Mouse (Mus musculus) stomach, adult 2 months (tissue): ENCODE data around the gene Pabpn1. TPM values are rescaled to one million over a fixed set of nuclear protein-coding genes. Genes with fewer than 3 reads are reported as not detected.

Experiments used
- polyA plus RNA-seq: library from polyadenylated mRNA; depleted of rRNA; stranded (reverse); fragments of >200 nt; gene quantifications from 2 replicates; pipeline ENCODE4 v1.2.3, GENCODE M21; 2012; rRNA removed

Pabpn1 gene
- polyA plus RNA-seq, result 19.9 and 24.8 TPM in 2 replicates

DNA sequence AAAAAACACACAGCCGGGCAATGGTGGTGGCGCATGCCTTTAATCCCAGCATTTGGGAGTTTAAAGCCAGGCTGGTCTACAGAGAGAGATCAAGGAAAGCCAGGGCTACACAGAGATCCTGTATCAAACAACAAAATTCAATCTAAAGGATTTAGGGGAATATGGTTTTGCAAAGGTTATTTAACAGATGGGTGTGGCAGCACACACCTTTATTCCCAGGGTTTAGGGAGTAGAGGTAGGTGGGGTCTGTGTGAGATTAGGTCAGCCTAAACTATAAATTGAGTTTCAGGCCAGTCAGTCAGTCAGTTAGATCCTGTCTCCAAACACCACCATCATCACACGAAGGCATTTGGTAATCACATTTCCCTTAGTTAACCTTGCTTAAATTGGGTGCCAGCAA is at the start of gene Pabpn1:
Pabpn1 (plus strand) TSS at position 301 of the 400 bp plus-strand sequence.

DNA sequence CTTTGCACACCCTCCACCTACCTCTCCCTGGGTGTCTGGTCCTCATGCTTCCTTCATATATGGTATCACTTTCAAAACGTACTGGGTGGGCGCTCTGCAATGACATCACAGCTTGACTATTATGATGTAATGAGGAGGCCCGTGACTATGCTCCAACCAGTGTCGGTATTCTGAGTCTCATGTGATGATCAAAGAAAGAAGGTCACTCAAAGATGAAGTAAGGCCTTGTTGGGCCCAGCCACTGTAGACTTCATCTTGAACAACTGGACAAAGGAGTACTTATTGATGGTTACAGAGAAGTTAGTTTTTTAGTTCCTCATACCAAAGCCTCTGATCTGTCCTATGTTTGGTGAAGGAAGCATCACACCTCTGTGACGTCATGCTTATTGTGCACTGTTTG is 21.4 kb upstream of the Pabpn1 start, which contains the start of gene Homez:
Homez (minus strand) TSS at position 101 of the 400 bp plus-strand sequence.

DNA sequence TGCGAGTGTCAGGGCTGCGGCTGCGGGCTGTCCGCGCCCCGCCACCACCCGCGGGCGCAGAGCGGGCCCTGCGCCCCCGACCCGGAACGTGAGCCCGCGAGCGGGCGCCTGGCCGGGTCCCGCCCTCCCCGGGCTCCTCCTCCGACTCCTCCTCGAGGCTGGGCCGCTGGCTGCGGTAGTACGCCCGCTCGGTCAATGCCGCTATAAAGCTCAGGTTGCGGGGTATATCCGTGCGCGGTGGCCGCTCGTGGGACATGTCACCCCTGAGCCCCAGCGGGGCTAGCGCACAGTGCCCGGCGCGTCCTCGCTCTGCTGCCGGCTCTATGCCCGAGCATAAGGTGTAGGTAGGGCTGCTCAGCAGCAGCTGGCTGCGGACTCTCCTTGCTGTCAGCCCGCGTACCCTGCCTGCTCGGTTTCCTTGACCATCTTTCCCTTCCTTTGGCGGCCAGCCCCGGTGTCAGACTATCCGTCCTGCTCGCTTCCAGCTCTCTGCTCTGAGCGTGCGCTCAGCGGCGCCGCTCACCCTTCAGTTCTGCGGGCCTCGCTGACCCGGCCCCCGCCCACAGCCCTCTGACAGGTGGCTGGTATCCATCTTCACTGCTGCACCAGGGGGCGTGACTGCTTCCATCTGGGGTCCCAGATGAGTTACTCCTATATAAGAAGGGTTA is 15.1 kb upstream of the Pabpn1 start, which contains the start of gene Ppp1r3e:
Ppp1r3e (minus strand) TSS at position 503 of the 668 bp plus-strand sequence.

DNA sequence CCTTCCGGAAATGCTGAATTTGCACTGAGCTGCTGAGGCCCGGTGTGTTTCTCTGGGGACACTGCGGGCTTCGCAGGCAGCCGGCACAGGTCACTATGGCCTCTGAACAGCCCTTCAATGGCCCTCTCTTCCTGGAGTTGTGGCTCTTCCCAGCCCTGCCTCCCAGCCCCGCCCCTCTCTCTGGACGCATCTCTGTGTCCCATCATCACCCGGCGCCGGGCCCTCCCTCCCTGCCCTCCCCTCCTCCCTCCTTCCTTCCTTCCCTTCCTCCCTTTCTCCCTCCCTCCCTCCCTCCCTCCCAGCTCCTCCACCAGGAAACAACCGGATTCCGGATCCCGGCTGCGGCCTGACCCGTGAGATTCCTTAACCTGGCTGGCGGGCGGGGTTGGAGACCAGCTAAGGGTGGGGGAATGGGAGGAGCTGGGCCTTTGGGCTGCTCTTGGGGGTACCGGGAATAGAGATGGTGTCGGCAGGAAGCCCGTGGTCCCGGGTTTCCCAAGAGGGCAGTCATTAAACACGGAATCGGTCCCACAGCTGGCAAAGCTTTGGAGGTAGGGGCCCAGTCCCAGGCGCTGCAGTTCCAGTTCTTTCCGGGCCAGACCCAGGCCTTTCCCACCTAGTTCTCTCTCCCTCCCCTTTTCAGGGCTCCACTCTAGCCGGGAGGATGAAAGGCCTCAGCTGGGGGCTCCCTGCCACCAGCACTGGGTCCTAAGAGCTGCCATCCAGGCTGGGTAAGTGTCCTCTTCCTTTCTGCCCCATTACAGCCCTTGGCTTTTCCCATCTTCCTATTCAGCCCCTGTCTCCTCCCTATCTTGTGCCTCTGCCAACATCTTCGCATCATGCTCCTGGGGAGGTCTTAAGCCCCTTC is 8.9 kb upstream of the Pabpn1 start, which contains the start of the genes Bcl2l2 and Gm20521:
Bcl2l2 (plus strand) TSS at position 224 of the 868 bp plus-strand sequence.
Gm20521 (plus strand) TSS at position 288 of the 868 bp plus-strand sequence.

DNA sequence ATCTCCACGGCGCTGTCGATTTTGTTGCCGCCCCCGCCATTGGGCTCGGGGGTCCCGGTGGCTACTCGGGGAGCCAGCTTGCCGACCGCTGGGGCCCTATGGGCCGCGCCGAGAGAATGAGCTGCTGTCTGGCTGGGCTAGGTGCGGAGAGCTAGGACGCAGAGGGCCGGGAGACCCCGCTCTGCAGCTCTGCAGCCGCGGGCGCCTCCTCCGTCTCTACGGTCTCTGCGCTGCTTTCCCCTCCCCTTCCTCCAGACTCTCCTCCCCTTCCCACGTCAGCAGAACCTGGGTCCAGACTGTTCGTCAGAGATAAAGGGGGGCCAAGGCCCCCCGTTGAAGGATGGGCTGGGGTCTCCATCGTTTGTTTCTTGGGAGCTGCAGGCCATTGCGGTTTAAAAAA is 20.6 kb downstream of the Pabpn1 start, which contains the start of gene Slc22a17:
Slc22a17 (minus strand) TSS at position 247 of the 400 bp plus-strand sequence.

GRCm38 (mm10) chr14:54925349-54926342 is 33.3 kb downstream of the Pabpn1 start, which contains the start of gene Efs:
Efs (minus strand) TSS chr14:54926126.

GRCm38 (mm10) chr14:54932645-54933150 is 40.4 kb downstream of the Pabpn1 start, which contains the start of gene Il25:
Il25 (plus strand) TSS chr14:54932695.

DNA sequence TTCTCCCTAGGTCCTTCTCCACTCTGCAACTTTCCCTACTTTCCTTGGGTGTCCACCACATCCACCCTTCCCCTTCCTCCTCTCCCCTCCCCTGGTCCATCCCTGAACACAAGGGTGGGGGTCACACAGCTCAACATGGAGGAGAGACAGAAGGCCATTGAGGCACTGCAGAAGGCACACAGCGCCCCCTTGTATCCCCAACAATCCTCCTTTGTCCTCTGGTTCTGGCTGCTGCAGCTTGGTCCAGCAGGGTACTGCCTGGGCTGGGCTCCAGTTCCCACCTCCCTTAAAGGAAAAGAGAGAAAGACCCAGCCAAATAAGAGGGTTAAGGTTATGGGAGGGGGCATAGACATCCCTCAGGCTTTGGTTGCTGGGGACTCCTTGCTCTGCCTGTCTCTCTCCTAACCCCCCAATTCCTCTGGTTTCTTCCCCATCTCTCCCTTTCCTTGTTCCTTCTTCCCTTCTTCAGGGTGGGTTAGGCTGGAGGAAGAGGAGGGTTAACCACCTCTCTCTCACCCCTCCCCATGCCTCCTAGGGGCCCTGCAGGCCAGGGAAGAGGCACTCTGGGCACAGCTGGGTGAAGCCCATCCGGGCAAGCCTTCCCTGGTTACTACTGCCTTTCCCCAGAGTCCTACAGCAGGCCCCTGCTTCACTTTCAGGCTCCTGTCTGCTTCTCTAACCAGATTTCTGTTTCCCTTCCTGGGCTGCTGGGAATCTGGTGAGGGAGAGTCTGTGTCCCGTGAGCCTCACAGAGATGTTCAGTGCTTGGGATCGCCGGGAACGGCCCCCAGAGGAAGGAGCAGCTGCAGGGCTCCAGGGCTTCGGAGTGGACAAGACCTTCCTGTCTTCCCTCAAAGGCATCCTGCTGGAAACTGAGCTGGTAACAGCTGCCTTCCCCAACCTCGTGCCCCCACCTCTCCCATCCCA is 43.9 kb downstream of the Pabpn1 start, which contains the start of gene Cmtm5:
Cmtm5 (plus strand) TSS at position 358 of the 927 bp plus-strand sequence.

Other genes with a start within 250 kb of the Pabpn1 start
- gene 1700123O20Rik, start 206.3 kb upstream of the Pabpn1 start, polyA plus RNA-seq, result 16.1 and 38.8 TPM in 2 replicates
- 30.3 and 44.2 TPM in 2 replicates for gene Acin1, start 205.6 kb upstream of the Pabpn1 start, polyA plus RNA-seq
- gene Gm29776, start 193.7 kb upstream of the Pabpn1 start, polyA plus RNA-seq, result not detected in 2 replicates
- gene Cebpe, start 180.3 kb upstream of the Pabpn1 start, polyA plus RNA-seq, result 2.6 and 7.1 TPM in 2 replicates
- gene Slc7a8, start 110.6 kb upstream of the Pabpn1 start, polyA plus RNA-seq, result 11.9 and 13.5 TPM in 2 replicates
- gene Rnf212b, start 78.4 kb upstream of the Pabpn1 start, polyA plus RNA-seq, result not detected in 2 replicates
- 1.6 and 1.7 TPM in 2 replicates for gene Homez, start 21.5 kb upstream of the Pabpn1 start, polyA plus RNA-seq
- gene Ppp1r3e, start 14.9 kb upstream of the Pabpn1 start, polyA plus RNA-seq, result 7.0 and 8.5 TPM in 2 replicates
- gene Bcl2l2, start 9.1 kb upstream of the Pabpn1 start, polyA plus RNA-seq, result 21.4 and 24.2 TPM in 2 replicates
- gene Gm20521, start 9.1 kb upstream of the Pabpn1 start, polyA plus RNA-seq, result 11.1 and 13.1 TPM in 2 replicates
- 30.5 and 37.7 TPM in 2 replicates for gene Slc22a17, start 20.6 kb downstream of the Pabpn1 start, polyA plus RNA-seq
- 13.5 and 18.0 TPM in 2 replicates for gene Efs, start 33.6 kb downstream of the Pabpn1 start, polyA plus RNA-seq
- 0.16 and 0.51 TPM in 2 replicates for gene Il25, start 40.2 kb downstream of the Pabpn1 start, polyA plus RNA-seq
- gene Cmtm5, start 43.8 kb downstream of the Pabpn1 start, polyA plus RNA-seq, result 1.7 and 3.0 TPM in 2 replicates
- 0.01 and 0.04 TPM in 2 replicates for gene Myh6, start 74.4 kb downstream of the Pabpn1 start, polyA plus RNA-seq
- not detected in 2 replicates for gene Gm17428, start 84.4 kb downstream of the Pabpn1 start, polyA plus RNA-seq
- 0.06 and 0.08 TPM in 2 replicates for gene Myh7, start 102.1 kb downstream of the Pabpn1 start, polyA plus RNA-seq
- 2.0 TPM in 2 replicates for gene Ngdn, start 123.0 kb downstream of the Pabpn1 start, polyA plus RNA-seq
- gene Zfhx2, start 199.8 kb downstream of the Pabpn1 start, polyA plus RNA-seq, result 1.5 and 1.9 TPM in 2 replicates
- 2.6 and 2.8 TPM in 2 replicates for gene Thtpa, start 202.3 kb downstream of the Pabpn1 start, polyA plus RNA-seq
- 19.1 and 23.4 TPM in 2 replicates for gene Ap1g2, start 214.1 kb downstream of the Pabpn1 start, polyA plus RNA-seq
- gene Jph4, start 224.4 kb downstream of the Pabpn1 start, polyA plus RNA-seq, result 1.7 TPM in 2 replicates